Mouse (Mus musculus): ENCODE measurements around the gene Gm13271. TPM values are rescaled to one million over a fixed set of nuclear protein-coding genes. Genes with fewer than 3 reads are reported as not detected.
"Not testable (repeated sequence)": the region's sequence is repeated elsewhere in the genome, so short reads cannot be mapped to it uniquely, and the experiment has no call there.

Gene Gm13271
- polyA plus RNA-seq, 1 experiment from 2014 or later, result not detected

DNA sequence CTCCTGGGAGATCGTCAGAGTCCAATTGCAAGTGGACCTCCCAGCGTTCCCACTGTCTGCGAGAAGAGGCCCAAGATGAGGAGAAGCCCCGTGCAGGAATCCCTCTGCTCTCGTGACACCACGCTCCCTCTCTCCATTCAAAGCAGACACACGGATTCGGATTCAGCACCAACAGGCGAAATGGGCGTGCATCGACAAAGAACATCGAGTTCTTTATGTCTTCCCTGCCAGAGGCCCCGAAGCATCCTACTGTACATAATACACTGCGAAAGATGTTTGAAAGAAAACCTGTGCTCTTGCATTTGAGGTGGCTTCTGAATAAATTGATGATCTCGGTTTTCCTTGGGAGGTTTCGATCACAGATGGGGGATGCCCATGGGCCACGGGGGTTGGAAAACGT, 25.7 kb downstream of the Gm13271 start:
- H3K9ac ChIP-seq (replicated peaks; ENCODE audit: low read depth, low read length); H3K4me3 ChIP-seq (replicated peaks; ENCODE audit: low read length); H3K27me3 ChIP-seq (replicated peaks; ENCODE audit: control insufficient read depth, insufficient read depth, low read length); H3K36me3 ChIP-seq (ENCODE audit: control insufficient read depth, insufficient read depth); H3K9me3 ChIP-seq (ENCODE audit: control insufficient read depth, low read length); H3K4me2 ChIP-seq (ENCODE audit: low read length); H3K4me1 ChIP-seq (replicated peaks; ENCODE audit: control insufficient read depth, insufficient read depth, low read length); ATAC-seq; H3K27ac ChIP-seq (ENCODE audit: low read length): not testable (repeated sequence)
- WGBS, result 52% methylated on average over 14 of the region's 18 CpGs

DNA sequence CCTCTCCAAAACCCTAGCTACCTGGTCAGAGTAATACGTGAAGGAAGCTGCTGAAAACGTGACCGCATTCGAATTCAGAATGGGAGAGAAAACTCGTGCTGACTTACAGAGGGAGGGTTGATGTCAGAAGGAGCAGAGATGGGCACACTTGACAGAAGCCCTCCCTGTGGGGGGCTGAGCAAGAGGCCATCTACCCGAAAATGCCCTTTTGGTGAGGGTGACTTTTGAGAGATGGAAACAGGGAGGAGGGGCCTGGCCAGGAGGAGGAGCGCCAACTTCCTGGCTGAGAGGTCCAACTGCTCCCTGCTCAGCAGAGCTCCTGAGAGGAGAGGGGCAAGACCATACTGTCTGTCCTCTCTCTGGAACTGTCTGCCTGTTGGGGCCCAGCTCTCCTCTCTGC, 27.2 kb downstream of the Gm13271 start, which contains the start of gene Ifnz:
Gene Ifnz (plus strand): TSS at position 301 of the 400 bp plus-strand sequence.
- H3K4me1 ChIP-seq (replicated peaks; ENCODE audit: control insufficient read depth, insufficient read depth, low read length); H3K27me3 ChIP-seq (replicated peaks; ENCODE audit: control insufficient read depth, insufficient read depth, low read length); H3K27ac ChIP-seq (ENCODE audit: low read length); H3K36me3 ChIP-seq (ENCODE audit: control insufficient read depth, insufficient read depth); H3K9me3 ChIP-seq (ENCODE audit: control insufficient read depth, low read length); ATAC-seq; H3K9ac ChIP-seq (replicated peaks; ENCODE audit: low read depth, low read length); H3K4me3 ChIP-seq (replicated peaks; ENCODE audit: low read length): not testable (repeated sequence)
- peak within 1 kb of the TSS; percentile 39; the same call in 1 of the 2 replicates for H3K4me2 ChIP-seq (ENCODE audit: low read length)
- 36% methylated on average over 3 of the region's 7 CpGs for WGBS

DNA sequence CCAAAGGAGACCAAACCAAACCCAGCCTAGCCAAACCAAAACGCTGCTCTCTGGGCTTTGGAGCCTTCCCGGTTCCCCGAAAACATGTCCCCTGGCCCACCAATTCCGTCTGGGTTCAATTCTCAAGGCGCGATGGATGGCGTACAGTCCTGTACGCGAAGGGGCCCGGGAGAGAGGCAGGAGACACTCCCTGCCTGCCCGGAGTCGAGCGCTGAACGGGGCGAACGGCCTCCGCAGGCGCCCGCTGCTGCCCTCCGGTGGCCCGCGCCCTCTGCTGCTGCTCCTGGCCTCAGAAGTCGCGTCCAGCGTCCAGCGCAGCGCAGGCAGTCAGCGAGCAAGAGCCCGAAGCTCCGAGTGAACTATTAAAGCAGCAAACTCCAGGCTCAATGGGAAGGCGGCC, 27.7 kb downstream of the Gm13271 start:
- H3K4me2 ChIP-seq (ENCODE audit: low read length), result peak overlapping the region; percentile 39; the same call in 1 of the 2 replicates
- not testable (repeated sequence) for H3K4me1 ChIP-seq (replicated peaks; ENCODE audit: control insufficient read depth, insufficient read depth, low read length); H3K4me3 ChIP-seq (replicated peaks; ENCODE audit: low read length); H3K27ac ChIP-seq (ENCODE audit: low read length); ATAC-seq; H3K27me3 ChIP-seq (replicated peaks; ENCODE audit: control insufficient read depth, insufficient read depth, low read length); H3K9ac ChIP-seq (replicated peaks; ENCODE audit: low read depth, low read length); H3K36me3 ChIP-seq (ENCODE audit: control insufficient read depth, insufficient read depth); H3K9me3 ChIP-seq (ENCODE audit: control insufficient read depth, low read length)
- WGBS, result 2% methylated on average over 9 of the region's 31 CpGs

DNA sequence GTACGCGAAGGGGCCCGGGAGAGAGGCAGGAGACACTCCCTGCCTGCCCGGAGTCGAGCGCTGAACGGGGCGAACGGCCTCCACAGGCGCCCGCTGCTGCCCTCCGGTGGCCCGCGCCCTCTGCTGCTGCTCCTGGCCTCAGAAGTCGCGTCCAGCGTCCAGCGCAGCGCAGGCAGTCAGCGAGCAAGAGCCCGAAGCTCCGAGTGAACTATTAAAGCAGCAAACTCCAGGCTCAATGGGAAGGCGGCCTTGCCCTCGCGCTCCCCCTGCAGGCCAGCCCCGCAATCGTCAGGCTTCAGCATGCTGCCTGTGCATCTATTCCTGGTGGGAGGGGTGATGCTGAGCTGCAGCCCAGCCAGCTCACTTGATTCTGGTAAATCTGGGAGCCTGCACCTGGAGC, 30.7 kb downstream of the Gm13271 start, which contains the start of gene Gm13276:
Gene Gm13276 (plus strand): TSS at position 301 of the 400 bp plus-strand sequence.
- H3K4me2 ChIP-seq (ENCODE audit: low read length); H3K27me3 ChIP-seq (replicated peaks; ENCODE audit: control insufficient read depth, insufficient read depth, low read length); H3K27ac ChIP-seq (ENCODE audit: low read length); H3K9ac ChIP-seq (replicated peaks; ENCODE audit: low read depth, low read length); ATAC-seq; H3K4me3 ChIP-seq (replicated peaks; ENCODE audit: low read length); H3K4me1 ChIP-seq (replicated peaks; ENCODE audit: control insufficient read depth, insufficient read depth, low read length); H3K36me3 ChIP-seq (ENCODE audit: control insufficient read depth, insufficient read depth); H3K9me3 ChIP-seq (ENCODE audit: control insufficient read depth, low read length): not testable (repeated sequence)
- WGBS, result no CpG with 5 or more reads among the region's 27 CpGs

DNA sequence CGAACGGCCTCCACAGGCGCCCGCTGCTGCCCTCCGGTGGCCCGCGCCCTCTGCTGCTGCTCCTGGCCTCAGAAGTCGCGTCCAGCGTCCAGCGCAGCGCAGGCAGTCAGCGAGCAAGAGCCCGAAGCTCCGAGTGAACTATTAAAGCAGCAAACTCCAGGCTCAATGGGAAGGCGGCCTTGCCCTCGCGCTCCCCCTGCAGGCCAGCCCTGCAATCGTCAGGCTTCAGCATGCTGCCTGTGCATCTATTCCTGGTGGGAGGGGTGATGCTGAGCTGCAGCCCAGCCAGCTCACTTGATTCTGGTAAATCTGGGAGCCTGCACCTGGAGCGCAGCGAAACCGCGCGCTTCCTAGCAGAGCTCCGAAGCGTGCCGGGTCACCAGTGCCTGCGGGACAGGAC, 33.7 kb downstream of the Gm13271 start, which contains the start of gene Gm13277:
Gene Gm13277 (plus strand): TSS at position 231 of the 400 bp plus-strand sequence.
- H3K4me2 ChIP-seq (ENCODE audit: low read length); H3K27ac ChIP-seq (ENCODE audit: low read length); H3K36me3 ChIP-seq (ENCODE audit: control insufficient read depth, insufficient read depth); H3K9me3 ChIP-seq (ENCODE audit: control insufficient read depth, low read length); H3K9ac ChIP-seq (replicated peaks; ENCODE audit: low read depth, low read length); ATAC-seq; H3K4me3 ChIP-seq (replicated peaks; ENCODE audit: low read length); H3K27me3 ChIP-seq (replicated peaks; ENCODE audit: control insufficient read depth, insufficient read depth, low read length); H3K4me1 ChIP-seq (replicated peaks; ENCODE audit: control insufficient read depth, insufficient read depth, low read length): not testable (repeated sequence)
- 0% methylated on average over 1 of the region's 28 CpGs for WGBS

DNA sequence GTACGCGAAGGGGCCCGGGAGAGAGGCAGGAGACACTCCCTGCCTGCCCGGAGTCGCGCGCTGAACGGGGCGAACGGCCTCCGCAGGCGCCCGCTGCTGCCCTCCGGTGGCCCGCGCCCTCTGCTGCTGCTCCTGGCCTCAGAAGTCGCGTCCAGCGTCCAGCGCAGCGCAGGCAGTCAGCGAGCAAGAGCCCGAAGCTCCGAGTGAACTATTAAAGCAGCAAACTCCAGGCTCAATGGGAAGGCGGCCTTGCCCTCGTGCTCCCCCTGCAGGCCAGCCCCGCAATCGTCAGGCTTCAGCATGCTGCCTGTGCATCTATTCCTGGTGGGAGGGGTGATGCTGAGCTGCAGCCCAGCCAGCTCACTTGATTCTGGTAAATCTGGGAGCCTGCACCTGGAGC, 36.6 kb downstream of the Gm13271 start, which contains the start of gene Gm13278:
Gene Gm13278 (plus strand): TSS at position 301 of the 400 bp plus-strand sequence.
- ATAC-seq; H3K27me3 ChIP-seq (replicated peaks; ENCODE audit: control insufficient read depth, insufficient read depth, low read length); H3K4me1 ChIP-seq (replicated peaks; ENCODE audit: control insufficient read depth, insufficient read depth, low read length); H3K9me3 ChIP-seq (ENCODE audit: control insufficient read depth, low read length); H3K9ac ChIP-seq (replicated peaks; ENCODE audit: low read depth, low read length); H3K36me3 ChIP-seq (ENCODE audit: control insufficient read depth, insufficient read depth); H3K4me3 ChIP-seq (replicated peaks; ENCODE audit: low read length); H3K4me2 ChIP-seq (ENCODE audit: low read length); H3K27ac ChIP-seq (ENCODE audit: low read length): not testable (repeated sequence)
- no CpG with 5 or more reads among the region's 28 CpGs for WGBS

DNA sequence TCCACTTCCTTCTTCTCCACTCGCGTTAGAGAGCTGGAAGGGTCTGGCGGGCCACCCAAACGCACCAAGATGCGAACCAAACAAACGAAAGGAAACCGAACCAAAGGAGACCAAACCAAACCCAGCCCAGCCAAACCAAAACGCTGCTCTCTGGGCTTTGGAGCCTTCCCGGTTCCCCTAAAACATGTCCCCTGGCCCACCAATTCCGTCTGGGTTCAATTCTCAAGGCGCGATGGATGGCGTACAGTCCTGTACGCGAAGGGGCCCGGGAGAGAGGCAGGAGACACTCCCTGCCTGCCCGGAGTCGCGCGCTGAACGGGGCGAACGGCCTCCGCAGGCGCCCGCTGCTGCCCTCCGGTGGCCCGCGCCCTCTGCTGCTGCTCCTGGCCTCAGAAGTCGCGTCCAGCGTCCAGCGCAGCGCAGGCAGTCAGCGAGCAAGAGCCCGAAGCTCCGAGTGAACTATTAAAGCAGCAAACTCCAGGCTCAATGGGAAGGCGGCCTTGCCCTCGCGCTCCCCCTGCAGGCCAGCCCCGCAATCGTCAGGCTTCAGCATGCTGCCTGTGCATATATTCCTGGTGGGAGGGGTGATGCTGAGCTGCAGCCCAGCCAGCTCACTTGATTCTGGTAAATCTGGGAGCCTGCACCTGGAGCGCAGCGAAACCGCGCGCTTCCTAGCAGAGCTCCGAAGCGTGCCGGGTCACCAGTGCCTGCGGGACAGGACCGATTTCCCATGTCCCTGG, 39.4 kb downstream of the Gm13271 start, which contains the start of gene Gm13275:
Gene Gm13275 (plus strand): TSS at position 552 of the 740 bp plus-strand sequence.
- not testable (repeated sequence) for H3K27ac ChIP-seq (ENCODE audit: low read length); H3K4me3 ChIP-seq (replicated peaks; ENCODE audit: low read length); H3K9me3 ChIP-seq (ENCODE audit: control insufficient read depth, low read length); ATAC-seq; H3K9ac ChIP-seq (replicated peaks; ENCODE audit: low read depth, low read length); H3K27me3 ChIP-seq (replicated peaks; ENCODE audit: control insufficient read depth, insufficient read depth, low read length); H3K36me3 ChIP-seq (ENCODE audit: control insufficient read depth, insufficient read depth); H3K4me1 ChIP-seq (replicated peaks; ENCODE audit: control insufficient read depth, insufficient read depth, low read length); H3K4me2 ChIP-seq (ENCODE audit: low read length)
- 0% methylated on average over 6 of the region's 52 CpGs for WGBS

DNA sequence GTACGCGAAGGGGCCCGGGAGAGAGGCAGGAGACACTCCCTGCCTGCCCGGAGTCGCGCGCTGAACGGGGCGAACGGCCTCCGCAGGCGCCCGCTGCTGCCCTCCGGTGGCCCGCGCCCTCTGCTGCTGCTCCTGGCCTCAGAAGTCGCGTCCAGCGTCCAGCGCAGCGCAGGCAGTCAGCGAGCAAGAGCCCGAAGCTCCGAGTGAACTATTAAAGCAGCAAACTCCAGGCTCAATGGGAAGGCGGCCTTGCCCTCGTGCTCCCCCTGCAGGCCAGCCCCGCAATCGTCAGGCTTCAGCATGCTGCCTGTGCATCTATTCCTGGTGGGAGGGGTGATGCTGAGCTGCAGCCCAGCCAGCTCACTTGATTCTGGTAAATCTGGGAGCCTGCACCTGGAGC, 42.4 kb downstream of the Gm13271 start, which contains the start of gene Gm13279:
Gene Gm13279 (plus strand): TSS at position 301 of the 400 bp plus-strand sequence.
- H3K9me3 ChIP-seq (ENCODE audit: control insufficient read depth, low read length); H3K27ac ChIP-seq (ENCODE audit: low read length); H3K4me3 ChIP-seq (replicated peaks; ENCODE audit: low read length); H3K4me2 ChIP-seq (ENCODE audit: low read length); H3K36me3 ChIP-seq (ENCODE audit: control insufficient read depth, insufficient read depth); ATAC-seq; H3K4me1 ChIP-seq (replicated peaks; ENCODE audit: control insufficient read depth, insufficient read depth, low read length); H3K9ac ChIP-seq (replicated peaks; ENCODE audit: low read depth, low read length); H3K27me3 ChIP-seq (replicated peaks; ENCODE audit: control insufficient read depth, insufficient read depth, low read length): not testable (repeated sequence)
- no CpG with 5 or more reads among the region's 28 CpGs for WGBS

DNA sequence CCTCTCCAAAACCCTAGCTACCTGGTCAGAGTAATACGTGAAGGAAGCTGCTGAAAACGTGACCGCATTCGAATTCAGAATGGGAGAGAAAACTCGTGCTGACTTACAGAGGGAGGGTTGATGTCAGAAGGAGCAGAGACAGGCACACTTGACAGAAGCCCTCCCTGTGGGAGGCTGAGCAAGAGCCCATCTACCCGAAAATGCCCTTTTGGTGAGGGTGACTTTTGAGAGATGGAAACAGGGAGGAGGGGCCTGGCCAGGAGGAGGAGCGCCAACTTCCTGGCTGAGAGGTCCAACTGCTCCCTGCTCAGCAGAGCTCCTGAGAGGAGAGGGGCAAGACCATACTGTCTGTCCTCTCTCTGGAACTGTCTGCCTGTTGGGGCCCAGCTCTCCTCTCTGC, 44.7 kb downstream of the Gm13271 start, which contains the start of gene Gm13285:
Gene Gm13285 (plus strand): TSS at position 301 of the 400 bp plus-strand sequence.
- ATAC-seq, result not testable (repeated sequence)
- 33% methylated on average over 1 of the region's 7 CpGs for WGBS

More for the DNA sequence above, 44.7 kb downstream of the Gm13271 start, which contains the start of gene Gm13285:
- H3K36me3 ChIP-seq (ENCODE audit: control insufficient read depth, insufficient read depth); H3K27me3 ChIP-seq (replicated peaks; ENCODE audit: control insufficient read depth, insufficient read depth, low read length); H3K4me2 ChIP-seq (ENCODE audit: low read length); H3K4me3 ChIP-seq (replicated peaks; ENCODE audit: low read length); H3K27ac ChIP-seq (ENCODE audit: low read length); H3K4me1 ChIP-seq (replicated peaks; ENCODE audit: control insufficient read depth, insufficient read depth, low read length); H3K9me3 ChIP-seq (ENCODE audit: control insufficient read depth, low read length); H3K9ac ChIP-seq (replicated peaks; ENCODE audit: low read depth, low read length): not testable (repeated sequence)

Data from forebrain, embryonic 16.5 days (tissue).